Mouse (Mus musculus): Measurements from ENCODE around the gene Hist1h2af. TPM values are rescaled to one million over a fixed set of nuclear protein-coding genes. Genes with fewer than 3 reads are reported as not detected.
A peak's percentile ranks its signal among the peaks of the same experiment; 100 is the strongest.

Gene Hist1h2af
- total RNA-seq, 4 experiments from 2014 or later: 8.2 to 20.8 (median 16.2) TPM

- DNase-seq: no peak
These were observed 18.4 kb upstream of the Hist1h2af start for GRCm38 (mm10) chr13:23515281-23515680.

GRCm38 (mm10) chr13:23515826-23516620 is 17.7 kb upstream of the Hist1h2af start:
- no peak for DNase-seq

DNA sequence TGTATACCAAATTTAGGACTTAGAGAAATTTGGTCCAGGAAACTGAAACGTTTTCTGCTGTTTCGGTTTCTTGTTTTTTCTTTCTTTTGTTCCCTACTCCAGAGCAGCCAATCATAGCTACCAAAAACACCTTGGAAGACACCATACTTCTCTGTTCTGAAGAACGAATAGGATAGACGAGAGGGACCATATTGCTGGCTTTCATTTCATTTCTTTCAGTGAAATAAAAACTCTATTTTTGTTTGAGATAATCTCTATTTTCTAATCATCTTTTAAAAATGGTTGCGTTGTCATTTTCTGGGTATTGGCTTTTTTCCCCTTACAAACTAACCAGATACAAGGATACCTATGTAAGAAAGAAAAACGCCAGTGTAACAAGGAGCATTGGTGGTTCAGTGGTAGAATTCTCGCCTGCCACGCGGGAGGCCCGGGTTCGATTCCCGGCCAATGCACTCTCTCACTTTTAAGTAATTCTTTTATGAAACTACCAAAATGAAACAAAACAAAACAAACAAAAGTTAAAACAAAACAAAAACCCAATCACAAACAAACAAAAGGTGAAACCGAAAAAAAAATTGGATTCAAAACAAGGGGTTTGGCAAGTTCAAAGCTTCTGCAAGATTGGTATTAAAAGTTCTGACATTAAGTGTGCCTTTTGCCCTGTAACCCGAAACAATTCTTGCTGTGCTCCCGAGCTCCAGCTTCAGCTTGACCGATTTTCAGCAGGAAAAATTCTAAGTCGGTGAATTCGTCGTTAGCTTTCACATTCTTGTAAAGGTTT is 16.7 kb upstream of the Hist1h2af start:
- DNase-seq: peak; percentile 48

DNA sequence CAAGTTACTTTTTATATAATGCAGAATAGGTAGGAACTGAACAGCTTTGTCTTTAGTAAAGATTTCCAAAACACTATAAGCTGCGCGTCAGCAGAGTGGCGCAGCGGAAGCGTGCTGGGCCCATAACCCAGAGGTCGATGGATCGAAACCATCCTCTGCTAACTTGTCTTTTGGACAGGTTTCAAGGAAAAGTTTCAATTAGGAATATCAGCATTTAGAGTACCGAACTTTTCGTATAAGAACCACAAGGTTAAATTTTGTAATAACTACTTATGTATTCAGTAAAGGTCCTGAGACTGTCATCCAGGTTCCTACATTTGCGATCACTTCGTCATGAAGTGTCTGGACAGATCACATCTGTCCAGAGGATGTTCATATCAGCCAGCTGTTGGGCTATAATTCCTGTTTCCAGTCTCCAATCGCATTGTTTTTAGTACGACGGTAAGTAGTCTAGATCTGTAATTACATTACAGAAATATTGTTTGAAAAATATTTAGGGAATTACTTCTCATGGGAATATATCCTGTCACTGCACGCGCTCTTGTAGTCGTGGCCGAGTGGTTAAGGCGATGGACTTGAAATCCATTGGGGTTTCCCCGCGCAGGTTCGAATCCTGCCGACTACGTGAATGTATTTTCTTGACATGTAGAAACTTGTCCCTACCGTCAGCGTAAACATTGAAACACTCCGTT is 16.0 kb upstream of the Hist1h2af start:
- peak; percentile 86 for DNase-seq

DNA sequence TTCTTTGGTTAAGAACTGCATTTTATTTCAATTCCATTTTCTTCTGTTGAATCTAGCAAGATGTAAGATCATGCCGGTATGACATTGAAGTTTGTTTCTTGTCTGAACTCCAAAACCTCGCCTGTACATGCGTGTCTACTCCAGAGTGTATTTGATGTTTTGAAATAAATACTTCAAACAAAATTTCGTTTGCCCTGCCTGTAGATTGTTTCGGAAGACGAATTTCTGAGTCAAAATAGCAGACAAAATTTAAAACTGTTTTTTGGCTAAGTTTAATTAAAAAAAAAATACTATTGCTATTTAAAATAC is 15.5 kb upstream of the Hist1h2af start:
- DNase-seq: no peak

DNA sequence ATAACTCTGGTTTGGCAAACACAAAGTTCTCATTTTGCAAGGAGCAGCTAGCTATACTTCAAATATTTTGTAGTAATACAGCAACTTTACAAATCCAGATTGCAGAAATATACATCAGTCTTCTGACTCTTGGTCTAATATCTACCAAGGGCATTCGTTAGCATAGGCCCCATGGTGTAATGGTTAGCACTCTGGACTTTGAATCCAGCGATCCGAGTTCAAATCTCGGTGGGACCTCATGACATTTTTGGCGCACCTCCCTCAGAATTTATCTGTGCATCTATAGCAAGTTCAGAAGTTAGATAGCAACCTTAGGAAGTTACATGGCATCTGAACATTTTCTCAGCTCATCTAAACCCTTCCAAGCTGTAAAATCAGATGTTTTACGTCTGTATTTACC is 14.8 kb upstream of the Hist1h2af start:
- peak; percentile 70 for DNase-seq

- DNase-seq: peak; percentile 77
These were observed 14.3 kb upstream of the Hist1h2af start for GRCm38 (mm10) chr13:23519416-23519815.

DNA sequence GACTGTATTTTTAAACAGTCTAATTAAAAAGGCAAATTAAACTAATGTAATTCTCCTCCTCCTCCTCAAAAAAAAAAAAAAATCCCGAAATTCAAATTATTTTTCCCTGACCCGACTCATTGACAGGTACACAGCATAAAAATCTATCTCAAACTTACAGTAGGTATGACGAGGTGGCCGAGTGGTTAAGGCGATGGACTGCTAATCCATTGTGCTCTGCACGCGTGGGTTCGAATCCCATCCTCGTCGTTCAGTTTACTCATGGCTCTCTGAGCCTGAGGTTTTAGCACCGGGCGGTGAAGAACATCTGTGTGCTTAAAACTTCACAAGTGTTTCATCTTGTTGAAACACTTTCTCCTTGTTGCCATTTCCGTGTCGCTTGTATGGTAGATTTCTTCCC is 12.0 kb upstream of the Hist1h2af start:
- DNase-seq: peak; percentile 77

DNA sequence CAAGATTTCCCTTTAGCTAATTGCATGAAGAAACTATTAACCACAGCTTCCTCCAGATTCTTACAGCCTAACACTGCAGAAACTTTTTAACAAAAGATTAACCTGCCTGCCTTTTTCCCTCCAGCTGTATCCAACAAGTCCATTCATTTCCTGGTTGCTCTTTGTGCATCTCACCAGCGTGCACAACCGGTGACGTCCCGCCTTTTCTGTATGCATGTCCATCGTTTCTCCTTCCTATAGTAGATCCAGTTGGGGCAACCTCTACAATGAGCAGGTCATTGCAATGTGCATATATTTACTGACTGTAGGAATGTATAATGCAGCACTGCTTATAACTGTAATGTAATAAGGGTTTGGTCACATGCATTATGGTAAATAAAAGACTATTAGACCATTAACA is 9.7 kb upstream of the Hist1h2af start:
- no peak for DNase-seq

DNA sequence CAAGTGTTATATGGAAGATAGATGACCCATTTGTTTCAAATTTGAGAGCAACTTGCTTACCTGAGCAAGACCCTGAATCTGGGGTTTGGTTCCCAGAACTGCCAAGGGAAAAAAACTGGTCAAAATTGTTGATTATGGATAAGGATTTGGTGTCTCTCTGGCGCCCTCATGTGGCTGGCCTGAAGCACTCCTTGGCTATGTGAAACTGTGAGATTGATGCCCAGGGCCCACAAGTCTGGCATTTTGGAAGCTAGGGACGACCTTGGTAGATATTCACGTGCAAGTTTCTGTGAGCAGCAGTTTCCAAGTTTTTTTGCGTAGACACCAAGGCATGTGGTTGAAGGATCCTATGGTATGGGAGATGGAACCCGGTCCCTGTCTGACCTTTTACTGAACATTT is 9.1 kb upstream of the Hist1h2af start:
- DNase-seq: peak; percentile 66

GRCm38 (mm10) chr13:23525901-23526300 is 7.8 kb upstream of the Hist1h2af start:
- DNase-seq: no peak

DNA sequence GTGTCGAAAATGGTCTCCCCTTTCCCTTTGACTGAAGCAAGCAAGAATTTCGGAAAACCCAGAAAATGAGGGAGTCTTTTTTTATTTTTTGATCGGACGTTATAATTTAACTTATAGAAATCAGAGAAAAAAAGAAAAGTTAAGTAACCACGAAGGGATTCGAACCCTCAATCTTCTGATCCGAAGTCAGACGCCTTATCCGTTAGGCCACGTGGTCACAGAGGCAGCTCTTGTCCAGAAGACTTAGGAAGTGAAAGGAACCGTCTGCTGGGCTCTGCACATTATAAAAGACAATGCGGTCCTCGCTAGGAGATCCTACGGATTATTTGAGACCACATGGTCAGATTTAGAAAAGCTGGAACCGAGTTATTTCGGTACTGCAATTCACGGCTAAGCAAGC is 7.4 kb upstream of the Hist1h2af start:
- peak; percentile 88 for DNase-seq

GRCm38 (mm10) chr13:23529005-23529404 is 4.7 kb upstream of the Hist1h2af start:
- DNase-seq: no peak

GRCm38 (mm10) chr13:23529480-23530165 is 4.1 kb upstream of the Hist1h2af start:
- no peak for DNase-seq

GRCm38 (mm10) chr13:23530181-23530900 is 3.4 kb upstream of the Hist1h2af start:
- peak; percentile 52 for DNase-seq

DNA sequence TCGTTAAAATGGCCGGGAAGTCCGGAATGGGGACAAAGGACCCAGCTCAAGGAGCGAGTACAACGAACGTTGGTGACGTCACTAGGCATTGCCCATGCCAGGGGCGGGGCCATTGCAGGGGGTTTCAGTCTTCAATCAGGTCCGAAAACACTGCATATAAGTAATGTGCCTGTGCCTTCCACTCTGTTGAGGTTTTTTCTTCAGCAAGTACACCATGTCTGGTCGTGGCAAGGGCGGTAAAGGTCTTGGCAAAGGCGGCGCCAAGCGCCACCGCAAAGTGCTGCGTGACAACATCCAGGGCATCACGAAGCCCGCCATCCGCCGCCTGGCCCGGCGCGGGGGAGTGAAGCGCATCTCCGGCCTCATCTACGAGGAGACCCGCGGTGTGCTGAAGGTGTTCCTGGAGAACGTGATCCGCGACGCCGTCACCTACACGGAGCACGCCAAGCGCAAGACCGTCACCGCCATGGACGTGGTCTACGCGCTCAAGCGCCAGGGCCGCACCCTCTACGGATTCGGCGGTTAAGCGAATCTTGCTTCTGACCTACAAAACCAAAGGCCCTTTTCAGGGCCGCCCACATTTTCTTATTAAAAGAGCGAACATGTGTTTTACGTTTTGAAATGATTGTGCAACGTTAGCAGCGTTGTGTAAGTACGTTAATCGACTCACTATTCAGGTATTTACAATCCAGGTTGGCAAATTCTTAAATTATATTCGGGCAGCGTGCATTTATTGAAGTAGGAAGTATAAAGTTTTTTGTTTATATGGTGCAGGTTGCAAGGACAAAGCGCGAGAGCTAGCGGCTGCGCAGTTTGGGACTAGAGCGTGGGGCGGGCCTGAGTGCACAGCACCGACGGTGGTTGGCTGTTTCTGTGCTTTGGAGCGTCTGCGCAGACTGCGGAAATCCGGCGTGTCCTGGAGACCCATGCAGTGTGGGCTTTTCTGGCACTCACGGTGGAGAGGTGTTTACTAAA is 2.5 kb upstream of the Hist1h2af start, which contains the start of gene Hist1h4h:
Gene Hist1h4h (plus strand): TSS at position 150 of the 975 bp plus-strand sequence.
- peak; percentile 97 for DNase-seq

DNA sequence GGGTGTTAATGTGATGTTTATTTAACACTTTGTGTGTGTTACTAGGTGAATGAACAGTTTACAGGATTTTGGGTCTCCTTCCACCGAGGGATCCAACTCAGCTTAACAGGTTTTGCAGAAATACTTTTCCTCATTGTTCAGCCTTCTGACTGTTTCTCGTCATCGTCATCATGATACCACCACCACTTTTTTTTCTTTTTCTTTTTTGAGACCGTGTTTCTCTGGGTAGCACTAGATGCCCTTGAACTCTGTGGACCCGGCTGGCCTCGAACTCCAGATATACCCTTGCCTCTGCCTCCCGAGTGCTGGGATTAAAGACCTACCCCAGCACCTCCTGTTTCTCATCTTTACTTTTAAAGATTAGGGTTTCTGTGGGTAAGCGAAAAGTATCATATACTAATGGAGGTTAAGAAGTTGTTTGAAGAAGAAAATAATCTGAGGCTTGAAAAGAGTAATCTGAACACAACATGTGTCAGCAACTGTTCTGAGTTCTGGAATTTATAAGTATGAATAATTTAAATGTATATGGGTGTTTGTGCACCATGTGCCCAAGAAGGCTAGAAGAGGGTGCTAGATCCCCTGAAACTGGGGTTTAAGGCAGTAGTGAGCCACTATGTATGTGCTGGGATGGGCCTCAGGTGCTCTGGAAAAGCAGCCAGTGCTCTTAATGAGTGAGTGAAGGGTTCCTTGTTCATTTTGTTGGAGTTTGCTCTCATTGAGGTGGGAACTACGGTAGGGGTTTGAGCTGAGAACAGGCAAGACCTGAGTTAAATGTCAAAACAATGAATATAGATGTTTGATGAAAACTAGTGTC is 1.2 kb upstream of the Hist1h2af start:
- no peak for DNase-seq

GRCm38 (mm10) chr13:23534368-23535131 is 844 bp downstream of the Hist1h2af start:
- no peak for DNase-seq
